Mouse (Mus musculus): ENCODE results near the gene Nmur1. TPM values are rescaled to one million over a fixed set of nuclear protein-coding genes. Genes with fewer than 3 reads are reported as not detected.
"Not testable (repeated sequence)": the region's sequence is repeated elsewhere in the genome, so short reads cannot be mapped to it uniquely, and the experiment has no call there.

Nmur1 gene
- 0.12 and 0.40 TPM in 2 replicates for polyA plus RNA-seq (2014; fragmentation: Nextera tagmentation; extraction: Ambion mirVana)

- Histone ChIP-seq H3K4me2 (ENCODE audit: low read depth, severe bottlenecking) (no peak within 1 kb of the TSS), H3K27ac (replicated peaks; ENCODE audit: low read depth, low read length) (no peak within 1 kb of the TSS), H3K9ac (ENCODE audit: low read length) (peak within 1 kb of the TSS; percentile 22; the same call in 1 of the 2 replicates), H3K36me3 (ENCODE audit: control insufficient read depth, insufficient read depth, low read length) (no peaks in the 10 kb centered on the region), H3K9me3 (ENCODE audit: control insufficient read depth, low read length) (no peaks in the 10 kb centered on the region), H3K27me3 (ENCODE audit: control insufficient read depth, insufficient read depth, low read length) (no peaks in the 10 kb centered on the region), H3K4me1 (ENCODE audit: control insufficient read depth, insufficient read depth, low read length) (peaks cover 13% of the 10 kb centered on the region), H3K4me3 (ENCODE audit: low read depth, low read length) (no peak within 1 kb of the TSS)
- WGBS, result 86% methylated on average over 8 of the region's 8 CpGs
- no peak for ATAC-seq (ENCODE audit: insufficient number of reproducible peaks, low FRiP score, low TSS enrichment, low read depth)
- DNase-seq (ENCODE audit: low spot score), result no peak
Observed at GRCm38 (mm10) chr1:86426128-86426527, at the start of gene Nmur1, which contains the start of gene Tex44. Gene Nmur1 (minus strand): TSS chr1:86426228. Gene Tex44 (plus strand): TSS chr1:86426329.

GRCm38 (mm10) chr1:86473109-86473760 lies 47.2 kb upstream of the Nmur1 start:
- Histone ChIP-seq H3K9ac (ENCODE audit: low read length) (no peak overlapping the region), H3K4me3 (ENCODE audit: low read depth, low read length) (no peak overlapping the region), H3K4me1 (ENCODE audit: control insufficient read depth, insufficient read depth, low read length) (peaks cover 5% of the 10 kb centered on the region)

GRCm38 (mm10) chr1:86472197-86472952 lies 46.3 kb upstream of the Nmur1 start:
- DNase-seq (ENCODE audit: low spot score), result peak; percentile 76
- Histone ChIP-seq H3K36me3 (ENCODE audit: control insufficient read depth, insufficient read depth, low read length) (no peaks in the 10 kb centered on the region), H3K27me3 (ENCODE audit: control insufficient read depth, insufficient read depth, low read length) (no peaks in the 10 kb centered on the region), H3K27ac (replicated peaks; ENCODE audit: low read depth, low read length) (peak overlapping the region; percentile 65), H3K9me3 (ENCODE audit: control insufficient read depth, low read length) (no peaks in the 10 kb centered on the region), H3K4me1 (ENCODE audit: control insufficient read depth, insufficient read depth, low read length) (peaks cover 5% of the 10 kb centered on the region), H3K4me2 (ENCODE audit: low read depth, severe bottlenecking) (peak overlapping the region; percentile 35), H3K4me3 (ENCODE audit: low read depth, low read length) (no peak overlapping the region), H3K9ac (ENCODE audit: low read length) (peak overlapping the region; percentile 61)
- ATAC-seq (ENCODE audit: insufficient number of reproducible peaks, low FRiP score, low TSS enrichment, low read depth), result peak; percentile 51
- 25% methylated on average over 31 of the region's 31 CpGs for WGBS

More at GRCm38 (mm10) chr1:86473109-86473760, 47.2 kb upstream of the Nmur1 start:
- no peak overlapping the region for H3K27ac ChIP-seq (replicated peaks; ENCODE audit: low read depth, low read length)
- ATAC-seq (ENCODE audit: insufficient number of reproducible peaks, low FRiP score, low TSS enrichment, low read depth) (no peak), DNase-seq (ENCODE audit: low spot score) (no peak)
- H3K9me3 ChIP-seq (ENCODE audit: control insufficient read depth, low read length), result no peaks in the 10 kb centered on the region
- 94% methylated on average over 18 of the region's 18 CpGs for WGBS
- H3K4me2 ChIP-seq (ENCODE audit: low read depth, severe bottlenecking), result no peak overlapping the region
- H3K36me3 ChIP-seq (ENCODE audit: control insufficient read depth, insufficient read depth, low read length), result no peaks in the 10 kb centered on the region
- no peaks in the 10 kb centered on the region for H3K27me3 ChIP-seq (ENCODE audit: control insufficient read depth, insufficient read depth, low read length)

GRCm38 (mm10) chr1:86471504-86471961 lies 45.5 kb upstream of the Nmur1 start:
- 74% methylated on average over 11 of the region's 11 CpGs for WGBS
- H3K27me3 ChIP-seq (ENCODE audit: control insufficient read depth, insufficient read depth, low read length); ATAC-seq (ENCODE audit: insufficient number of reproducible peaks, low FRiP score, low TSS enrichment, low read depth); H3K9me3 ChIP-seq (ENCODE audit: control insufficient read depth, low read length); DNase-seq (ENCODE audit: low spot score); H3K36me3 ChIP-seq (ENCODE audit: control insufficient read depth, insufficient read depth, low read length); H3K27ac ChIP-seq (replicated peaks; ENCODE audit: low read depth, low read length); H3K4me1 ChIP-seq (ENCODE audit: control insufficient read depth, insufficient read depth, low read length); H3K4me3 ChIP-seq (ENCODE audit: low read depth, low read length): not testable (repeated sequence)
- Histone ChIP-seq H3K4me2 (ENCODE audit: low read depth, severe bottlenecking) (peak overlapping the region; percentile 35; the same call in 1 of the 2 replicates), H3K9ac (ENCODE audit: low read length) (peak overlapping the region; percentile 61)

- H3K27me3 ChIP-seq (ENCODE audit: control insufficient read depth, insufficient read depth, low read length), result no peaks in the 10 kb centered on the region
- WGBS, result 82% methylated on average over 12 of the region's 12 CpGs
- H3K27ac ChIP-seq (replicated peaks; ENCODE audit: low read depth, low read length), result no peak overlapping the region
- no peak overlapping the region for H3K9ac ChIP-seq (ENCODE audit: low read length)
- no peak for ATAC-seq (ENCODE audit: insufficient number of reproducible peaks, low FRiP score, low TSS enrichment, low read depth)
- H3K9me3 ChIP-seq (ENCODE audit: control insufficient read depth, low read length), result no peaks in the 10 kb centered on the region
- no peaks in the 10 kb centered on the region for H3K36me3 ChIP-seq (ENCODE audit: control insufficient read depth, insufficient read depth, low read length)
- H3K4me3 ChIP-seq (ENCODE audit: low read depth, low read length), result no peak overlapping the region
- DNase-seq (ENCODE audit: low spot score), result no peak
- H3K4me1 ChIP-seq (ENCODE audit: control insufficient read depth, insufficient read depth, low read length), result peaks cover 5% of the 10 kb centered on the region
- no peak overlapping the region for H3K4me2 ChIP-seq (ENCODE audit: low read depth, severe bottlenecking)
Observed at GRCm38 (mm10) chr1:86470519-86471181, 44.6 kb upstream of the Nmur1 start.

- Histone ChIP-seq H3K4me2 (ENCODE audit: low read depth, severe bottlenecking) (no peak overlapping the region), H3K27ac (replicated peaks; ENCODE audit: low read depth, low read length) (no peak overlapping the region), H3K4me3 (ENCODE audit: low read depth, low read length) (no peak overlapping the region), H3K4me1 (ENCODE audit: control insufficient read depth, insufficient read depth, low read length) (peaks cover 8% of the 10 kb centered on the region), H3K36me3 (ENCODE audit: control insufficient read depth, insufficient read depth, low read length) (no peaks in the 10 kb centered on the region), H3K9ac (ENCODE audit: low read length) (no peak overlapping the region), H3K9me3 (ENCODE audit: control insufficient read depth, low read length) (no peaks in the 10 kb centered on the region), H3K27me3 (ENCODE audit: control insufficient read depth, insufficient read depth, low read length) (no peaks in the 10 kb centered on the region)
- WGBS, result 97% methylated on average over 4 of the region's 4 CpGs
- DNase-seq (ENCODE audit: low spot score), result no peak
- ATAC-seq (ENCODE audit: insufficient number of reproducible peaks, low FRiP score, low TSS enrichment, low read depth), result no peak
Observed at GRCm38 (mm10) chr1:86469876-86470275, 43.8 kb upstream of the Nmur1 start.

- H3K27ac ChIP-seq (replicated peaks; ENCODE audit: low read depth, low read length), result no peak overlapping the region
- H3K4me2 ChIP-seq (ENCODE audit: low read depth, severe bottlenecking), result no peak overlapping the region
- peaks cover 11% of the 10 kb centered on the region for H3K4me1 ChIP-seq (ENCODE audit: control insufficient read depth, insufficient read depth, low read length)
- no peaks in the 10 kb centered on the region for H3K27me3 ChIP-seq (ENCODE audit: control insufficient read depth, insufficient read depth, low read length)
- no peak overlapping the region for H3K9ac ChIP-seq (ENCODE audit: low read length)
- 86% methylated on average over 8 of the region's 8 CpGs for WGBS
- DNase-seq (ENCODE audit: low spot score) (no peak), ATAC-seq (ENCODE audit: insufficient number of reproducible peaks, low FRiP score, low TSS enrichment, low read depth) (no peak)
- no peak overlapping the region for H3K4me3 ChIP-seq (ENCODE audit: low read depth, low read length)
- H3K9me3 ChIP-seq (ENCODE audit: control insufficient read depth, low read length), result no peaks in the 10 kb centered on the region
- no peaks in the 10 kb centered on the region for H3K36me3 ChIP-seq (ENCODE audit: control insufficient read depth, insufficient read depth, low read length)
Observed at GRCm38 (mm10) chr1:86467416-86467815, 41.4 kb upstream of the Nmur1 start.

GRCm38 (mm10) chr1:86464875-86465224 lies 38.8 kb upstream of the Nmur1 start:
- ATAC-seq (ENCODE audit: insufficient number of reproducible peaks, low FRiP score, low TSS enrichment, low read depth), result 0 out of 2 replicates have a peak, but pooled peaks have one; percentile 33
- 35% methylated on average over 4 of the region's 4 CpGs for WGBS
- Histone ChIP-seq H3K9me3 (ENCODE audit: control insufficient read depth, low read length) (no peaks in the 10 kb centered on the region), H3K4me1 (ENCODE audit: control insufficient read depth, insufficient read depth, low read length) (peaks cover 7% of the 10 kb centered on the region), H3K9ac (ENCODE audit: low read length) (peak overlapping the region; percentile 56), H3K27ac (replicated peaks; ENCODE audit: low read depth, low read length) (peak overlapping the region; percentile 91), H3K4me3 (ENCODE audit: low read depth, low read length) (no peak overlapping the region), H3K4me2 (ENCODE audit: low read depth, severe bottlenecking) (no peak overlapping the region), H3K27me3 (ENCODE audit: control insufficient read depth, insufficient read depth, low read length) (no peaks in the 10 kb centered on the region), H3K36me3 (ENCODE audit: control insufficient read depth, insufficient read depth, low read length) (no peaks in the 10 kb centered on the region)
- peak; percentile 60 for DNase-seq (ENCODE audit: low spot score)

All from limb, embryonic 11.5 days (tissue).